Mouse (Mus musculus): ENCODE results near the gene Dcdc2c. TPM values are rescaled to one million over a fixed set of nuclear protein-coding genes. Genes with fewer than 3 reads are reported as not detected.

The Dcdc2c gene
- polyA plus RNA-seq (2014; fragmentation: Illumina TruSeq; extraction: RNeasy Lipid Tissue Mini Kit (QIAGEN cat#74804)) = 0.54 TPM

GRCm38 (mm10) chr12:28552299-28552698 lies at the start of gene Dcdc2c:
Gene Dcdc2c (minus strand): TSS chr12:28552399.

GRCm38 (mm10) chr12:28582423-28582822 lies 30.2 kb upstream of the Dcdc2c start, which contains the start of gene Allc:
Gene Allc (minus strand): TSS chr12:28582523.

Other genes starting within 250 kb of the Dcdc2c start
- not detected for gene Allc, start 30.1 kb upstream of the Dcdc2c start, polyA plus RNA-seq (2014; fragmentation: Illumina TruSeq; extraction: RNeasy Lipid Tissue Mini Kit (QIAGEN cat#74804))
- 1.7 TPM for gene Colec11, start 71.0 kb upstream of the Dcdc2c start, polyA plus RNA-seq (2014; fragmentation: Illumina TruSeq; extraction: RNeasy Lipid Tissue Mini Kit (QIAGEN cat#74804))
- gene Rps7, start 83.6 kb upstream of the Dcdc2c start, polyA plus RNA-seq (2014; fragmentation: Illumina TruSeq; extraction: RNeasy Lipid Tissue Mini Kit (QIAGEN cat#74804)) = 1,150 TPM
- 2.2 TPM for gene Rnaseh1, start 97.2 kb upstream of the Dcdc2c start, polyA plus RNA-seq (2014; fragmentation: Illumina TruSeq; extraction: RNeasy Lipid Tissue Mini Kit (QIAGEN cat#74804))
- 140 TPM for gene Adi1, start 122.8 kb upstream of the Dcdc2c start, polyA plus RNA-seq (2014; fragmentation: Illumina TruSeq; extraction: RNeasy Lipid Tissue Mini Kit (QIAGEN cat#74804))
- gene Trappc12, start 198.1 kb upstream of the Dcdc2c start, polyA plus RNA-seq (2014; fragmentation: Illumina TruSeq; extraction: RNeasy Lipid Tissue Mini Kit (QIAGEN cat#74804)) = 17.8 TPM
- 0.63 TPM for gene Eipr1, start 199.4 kb upstream of the Dcdc2c start, polyA plus RNA-seq (2014; fragmentation: Illumina TruSeq; extraction: RNeasy Lipid Tissue Mini Kit (QIAGEN cat#74804))

All from ovary, adult 10 weeks (tissue).